Mouse (Mus musculus): ENCODE data around the gene Zmiz2. TPM values are rescaled to one million over a fixed set of nuclear protein-coding genes. Genes with fewer than 3 reads are reported as not detected.
"Not testable (repeated sequence)": the region's sequence is repeated elsewhere in the genome, so short reads cannot be mapped to it uniquely, and the experiment has no call there.

Gene Zmiz2
- polyA plus RNA-seq, 1 experiment from 2014 or later, result 9.3 TPM

DNA sequence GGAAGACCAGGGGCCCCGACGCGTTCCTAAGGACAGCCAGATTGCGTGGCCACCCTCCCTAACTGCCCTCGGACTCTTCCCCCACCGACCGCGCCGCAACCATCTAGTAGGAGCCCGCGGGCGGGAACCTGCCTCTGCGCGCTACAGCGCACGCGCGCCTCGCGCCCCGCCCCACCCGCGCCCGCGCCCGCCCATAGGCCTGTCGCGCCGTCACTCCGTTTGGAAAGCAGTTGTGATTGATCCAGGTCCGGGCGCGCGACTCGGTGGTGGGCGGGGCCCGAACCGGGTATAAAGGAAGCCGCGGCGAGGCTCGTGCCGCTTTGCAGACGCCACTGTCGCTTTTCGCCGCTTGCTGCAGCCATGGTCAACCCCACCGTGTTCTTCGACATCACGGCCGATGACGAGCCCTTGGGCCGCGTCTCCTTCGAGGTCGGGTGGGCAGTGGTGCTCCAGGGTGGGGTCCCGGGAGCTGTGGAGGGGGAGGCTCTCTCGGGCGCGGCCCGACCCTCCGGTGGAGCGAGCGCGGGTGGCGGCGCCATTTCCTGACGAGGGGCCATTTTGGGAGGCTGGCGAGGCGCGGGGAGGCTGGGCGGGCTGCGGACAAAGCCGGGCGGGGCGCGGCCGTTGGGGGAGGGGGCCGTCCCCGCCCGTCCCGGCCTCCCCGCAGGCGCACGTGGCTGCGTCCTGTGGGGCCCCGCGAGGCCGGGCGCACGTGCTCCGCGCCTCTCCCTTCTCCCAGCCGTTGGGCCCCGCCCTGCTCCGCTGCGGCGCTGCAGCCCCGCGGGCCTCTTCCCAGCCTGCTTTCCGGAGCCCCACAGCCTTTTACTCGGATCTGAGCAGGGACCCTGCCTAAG is 26.9 kb downstream of the Zmiz2 start:
- H3K36me3 ChIP-seq (ENCODE audit: control insufficient read depth, insufficient read depth, low read length), result peaks cover 6% of the 10 kb centered on the region; the same call in 1 of the 2 replicates
- H3K27ac ChIP-seq (ENCODE audit: low read length), result peak overlapping the region; percentile 98
- H3K4me3 ChIP-seq (ENCODE audit: low read length), result peak overlapping the region; percentile 93
- H3K9me3 ChIP-seq (ENCODE audit: control insufficient read depth, low read length), result no peaks in the 10 kb centered on the region
- under 1% methylated on average over 78 of the region's 102 CpGs for WGBS
- peak overlapping the region; percentile 95 for H3K9ac ChIP-seq (ENCODE audit: low read depth, low read length)
- peaks cover 15% of the 10 kb centered on the region for H3K4me1 ChIP-seq (ENCODE audit: control insufficient read depth, insufficient read depth, low read length)
- H3K4me2 ChIP-seq (ENCODE audit: low read depth, low read length), result peak overlapping the region; percentile 99
- peak; percentile 95 for ATAC-seq
- H3K27me3 ChIP-seq (replicated peaks; ENCODE audit: control insufficient read depth, insufficient read depth, low read length), result no peaks in the 10 kb centered on the region

DNA sequence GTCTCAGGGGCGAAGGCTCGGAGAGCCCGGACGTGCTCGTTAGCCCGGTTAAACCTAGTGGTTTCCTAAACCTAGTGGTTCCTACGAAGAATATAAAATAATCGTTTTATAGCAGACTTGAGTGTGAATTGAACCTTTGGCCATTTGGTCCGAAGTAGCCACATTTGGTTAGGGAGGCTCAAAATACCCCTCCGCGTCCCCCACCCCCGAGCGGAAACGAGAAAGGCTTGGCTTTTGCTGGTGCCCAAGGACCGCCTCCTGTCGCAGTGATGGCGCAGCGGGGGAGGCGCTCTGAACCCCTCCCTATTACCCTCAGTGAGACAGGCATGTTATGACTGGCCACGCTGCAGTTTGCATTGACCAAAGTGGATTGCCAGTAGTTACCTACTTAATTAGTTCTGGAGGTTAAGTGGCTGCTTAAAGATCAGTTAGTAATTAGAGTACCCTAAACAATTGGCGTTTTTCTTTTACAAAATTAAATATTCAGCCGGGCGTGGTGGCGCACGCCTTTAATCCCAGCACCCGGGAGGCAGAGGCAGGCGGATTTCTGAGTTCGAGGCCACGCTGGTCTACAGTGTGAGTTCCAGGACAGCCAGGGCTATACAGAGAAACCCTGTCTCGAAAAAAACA is 27.6 kb downstream of the Zmiz2 start:
- peaks cover 6% of the 10 kb centered on the region; the same call in 1 of the 2 replicates for H3K36me3 ChIP-seq (ENCODE audit: control insufficient read depth, insufficient read depth, low read length)
- whole genome bisulfite sequencing, result under 1% methylated on average over 30 of the region's 30 CpGs
- peak overlapping the region; percentile 93 for H3K4me3 ChIP-seq (ENCODE audit: low read length)
- H3K27ac ChIP-seq (ENCODE audit: low read length), result peak overlapping the region; percentile 98
- H3K4me1 ChIP-seq (ENCODE audit: control insufficient read depth, insufficient read depth, low read length), result peaks cover 15% of the 10 kb centered on the region
- no peaks in the 10 kb centered on the region for H3K9me3 ChIP-seq (ENCODE audit: control insufficient read depth, low read length)
- no peaks in the 10 kb centered on the region for H3K27me3 ChIP-seq (replicated peaks; ENCODE audit: control insufficient read depth, insufficient read depth, low read length)
- peak overlapping the region; percentile 99 for H3K4me2 ChIP-seq (ENCODE audit: low read depth, low read length)
- peak overlapping the region; percentile 95 for H3K9ac ChIP-seq (ENCODE audit: low read depth, low read length)
- ATAC-seq, result peak; percentile 61

DNA sequence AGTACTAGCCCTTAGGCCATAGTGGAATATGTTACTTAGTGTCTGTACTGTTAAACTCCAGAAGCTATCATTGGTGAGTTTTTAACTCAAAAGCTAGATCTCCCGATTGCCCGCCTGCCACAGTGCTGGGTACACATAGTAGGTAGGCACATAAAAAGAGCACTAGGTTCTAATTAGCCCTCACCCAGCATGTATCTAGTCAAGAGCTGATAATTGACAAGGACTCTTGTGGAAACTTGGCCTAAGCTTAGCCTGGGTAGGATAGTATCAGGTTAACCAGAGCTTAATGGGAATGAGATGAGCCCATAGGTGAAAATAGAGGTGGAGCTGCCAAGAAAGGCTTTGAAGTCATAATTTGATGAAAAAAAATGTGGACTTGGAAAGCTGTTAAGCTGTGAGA is 28.2 kb downstream of the Zmiz2 start:
- H3K36me3 ChIP-seq (ENCODE audit: control insufficient read depth, insufficient read depth, low read length), result peaks cover 6% of the 10 kb centered on the region; the same call in 1 of the 2 replicates
- 30% methylated on average over 2 of the region's 2 CpGs for WGBS
- no peaks in the 10 kb centered on the region for H3K27me3 ChIP-seq (replicated peaks; ENCODE audit: control insufficient read depth, insufficient read depth, low read length)
- peak overlapping the region; percentile 98 for H3K27ac ChIP-seq (ENCODE audit: low read length)
- ATAC-seq, result no peak
- H3K4me3 ChIP-seq (ENCODE audit: low read length), result peak overlapping the region; percentile 93
- H3K4me1 ChIP-seq (ENCODE audit: control insufficient read depth, insufficient read depth, low read length), result peaks cover 15% of the 10 kb centered on the region
- no peaks in the 10 kb centered on the region for H3K9me3 ChIP-seq (ENCODE audit: control insufficient read depth, low read length)
- peak overlapping the region; percentile 95 for H3K9ac ChIP-seq (ENCODE audit: low read depth, low read length)
- peak overlapping the region; percentile 99 for H3K4me2 ChIP-seq (ENCODE audit: low read depth, low read length)

DNA sequence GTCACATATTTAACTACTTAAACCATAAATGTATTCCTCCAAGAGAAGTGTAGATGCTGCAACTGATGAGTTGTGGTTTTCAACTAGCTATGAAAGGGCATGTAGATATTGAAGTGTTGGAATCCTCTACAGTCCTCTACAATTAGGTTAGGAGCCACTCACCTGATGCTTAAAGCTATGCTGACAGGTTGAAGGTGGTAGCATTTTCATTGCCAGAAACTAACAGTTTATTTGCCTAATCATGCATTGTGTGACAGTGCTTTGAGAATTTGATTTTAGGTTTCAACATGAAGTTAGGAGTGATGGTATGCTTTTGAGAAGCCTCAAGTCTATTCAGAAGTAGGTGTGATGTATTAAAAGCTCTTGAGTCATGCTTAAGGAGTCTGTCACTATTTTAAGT is 28.6 kb downstream of the Zmiz2 start:
- no peaks in the 10 kb centered on the region for H3K27me3 ChIP-seq (replicated peaks; ENCODE audit: control insufficient read depth, insufficient read depth, low read length)
- peak overlapping the region; percentile 95; the same call in 1 of the 2 replicates for H3K9ac ChIP-seq (ENCODE audit: low read depth, low read length)
- peak overlapping the region; percentile 99 for H3K4me2 ChIP-seq (ENCODE audit: low read depth, low read length)
- peaks cover 6% of the 10 kb centered on the region; the same call in 1 of the 2 replicates for H3K36me3 ChIP-seq (ENCODE audit: control insufficient read depth, insufficient read depth, low read length)
- peaks cover 15% of the 10 kb centered on the region for H3K4me1 ChIP-seq (ENCODE audit: control insufficient read depth, insufficient read depth, low read length)
- no peak overlapping the region for H3K27ac ChIP-seq (ENCODE audit: low read length)
- H3K4me3 ChIP-seq (ENCODE audit: low read length), result peak overlapping the region; percentile 93
- ATAC-seq, result no peak
- no peaks in the 10 kb centered on the region for H3K9me3 ChIP-seq (ENCODE audit: control insufficient read depth, low read length)

DNA sequence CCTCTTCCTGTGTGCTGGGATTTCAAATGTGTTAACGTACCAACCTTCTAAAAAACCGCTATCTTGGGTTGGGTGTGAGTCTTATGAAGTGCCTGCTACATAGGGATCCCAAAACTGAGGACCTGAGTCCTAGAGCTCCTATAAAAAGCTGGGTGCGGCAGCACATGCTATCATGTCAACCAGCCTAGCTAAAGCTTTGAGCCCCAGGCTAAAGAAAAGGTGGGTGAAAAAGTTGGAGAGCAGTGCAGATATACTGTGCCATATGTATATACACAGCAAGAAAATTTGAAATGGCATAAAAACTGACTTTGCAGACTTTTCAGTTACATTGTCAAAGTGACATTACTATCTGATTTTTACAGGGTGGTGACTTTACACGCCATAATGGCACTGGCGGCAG is 29.9 kb downstream of the Zmiz2 start:
- Histone ChIP-seq H3K4me2 (ENCODE audit: low read depth, low read length) (no peak overlapping the region; the same call in 1 of the 2 replicates), H3K9me3 (ENCODE audit: control insufficient read depth, low read length) (no peaks in the 10 kb centered on the region), H3K9ac (ENCODE audit: low read depth, low read length) (no peak overlapping the region), H3K36me3 (ENCODE audit: control insufficient read depth, insufficient read depth, low read length) (peaks cover 6% of the 10 kb centered on the region; the same call in 1 of the 2 replicates), H3K4me1 (ENCODE audit: control insufficient read depth, insufficient read depth, low read length) (peaks cover 15% of the 10 kb centered on the region), H3K27me3 (replicated peaks; ENCODE audit: control insufficient read depth, insufficient read depth, low read length) (no peaks in the 10 kb centered on the region), H3K4me3 (ENCODE audit: low read length) (no peak overlapping the region), H3K27ac (ENCODE audit: low read length) (no peak overlapping the region)
- no peak for ATAC-seq
- WGBS, result 81% methylated on average over 5 of the region's 5 CpGs

DNA sequence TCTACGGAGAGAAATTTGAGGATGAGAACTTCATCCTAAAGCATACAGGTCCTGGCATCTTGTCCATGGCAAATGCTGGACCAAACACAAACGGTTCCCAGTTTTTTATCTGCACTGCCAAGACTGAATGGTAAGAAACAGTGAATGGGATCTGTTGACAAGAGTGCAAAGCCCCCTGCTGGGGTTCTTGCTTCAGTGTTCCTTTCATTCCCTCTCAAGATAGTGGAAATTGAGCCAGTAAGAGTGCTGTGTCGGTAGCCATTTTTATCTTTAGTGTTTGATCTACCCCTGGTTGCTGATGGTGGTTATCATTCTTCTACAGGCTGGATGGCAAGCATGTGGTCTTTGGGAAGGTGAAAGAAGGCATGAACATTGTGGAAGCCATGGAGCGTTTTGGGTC is 30.3 kb downstream of the Zmiz2 start:
- H3K36me3 ChIP-seq (ENCODE audit: control insufficient read depth, insufficient read depth, low read length); H3K9me3 ChIP-seq (ENCODE audit: control insufficient read depth, low read length): not testable (repeated sequence)
- WGBS, result 69% methylated on average over 4 of the region's 4 CpGs

DNA sequence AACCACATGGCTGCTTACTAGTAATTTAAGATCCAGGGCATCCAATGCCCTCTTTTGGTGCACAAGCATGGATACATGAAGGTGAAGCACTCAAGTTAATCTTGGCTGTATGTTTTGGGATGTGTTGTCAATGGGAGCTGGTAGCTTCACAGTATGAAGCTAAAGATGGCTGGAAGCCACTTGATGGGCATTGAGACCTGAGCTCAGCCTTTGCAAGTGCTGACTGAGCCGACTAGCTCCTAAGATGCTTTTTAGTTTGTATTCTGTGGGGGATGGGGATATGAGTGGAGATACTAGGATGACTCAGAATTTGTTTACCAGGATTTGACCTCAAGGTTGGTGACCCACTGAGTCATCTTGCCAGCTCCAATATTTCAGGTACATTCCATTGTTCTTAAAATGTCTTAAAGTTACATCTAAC is 31.4 kb downstream of the Zmiz2 start:
- no peak for ATAC-seq
- no peak overlapping the region for H3K4me3 ChIP-seq (ENCODE audit: low read length)
- H3K4me2 ChIP-seq (ENCODE audit: low read depth, low read length), result no peak overlapping the region
- peaks cover 7% of the 10 kb centered on the region for H3K4me1 ChIP-seq (ENCODE audit: control insufficient read depth, insufficient read depth, low read length)
- H3K27ac ChIP-seq (ENCODE audit: low read length), result no peak overlapping the region
- no peak overlapping the region for H3K9ac ChIP-seq (ENCODE audit: low read depth, low read length)
- H3K9me3 ChIP-seq (ENCODE audit: control insufficient read depth, low read length), result no peaks in the 10 kb centered on the region
- peaks cover 6% of the 10 kb centered on the region; the same call in 1 of the 2 replicates for H3K36me3 ChIP-seq (ENCODE audit: control insufficient read depth, insufficient read depth, low read length)
- 29% methylated on average over 1 of the region's 1 CpGs for WGBS
- H3K27me3 ChIP-seq (replicated peaks; ENCODE audit: control insufficient read depth, insufficient read depth, low read length), result no peaks in the 10 kb centered on the region

More for the DNA sequence above, 30.3 kb downstream of the Zmiz2 start:
- H3K4me1 ChIP-seq (ENCODE audit: control insufficient read depth, insufficient read depth, low read length), result peaks cover 15% of the 10 kb centered on the region
- H3K27ac ChIP-seq (ENCODE audit: low read length); ATAC-seq; H3K9ac ChIP-seq (ENCODE audit: low read depth, low read length); H3K27me3 ChIP-seq (replicated peaks; ENCODE audit: control insufficient read depth, insufficient read depth, low read length); H3K4me2 ChIP-seq (ENCODE audit: low read depth, low read length); H3K4me3 ChIP-seq (ENCODE audit: low read length): not testable (repeated sequence)

DNA sequence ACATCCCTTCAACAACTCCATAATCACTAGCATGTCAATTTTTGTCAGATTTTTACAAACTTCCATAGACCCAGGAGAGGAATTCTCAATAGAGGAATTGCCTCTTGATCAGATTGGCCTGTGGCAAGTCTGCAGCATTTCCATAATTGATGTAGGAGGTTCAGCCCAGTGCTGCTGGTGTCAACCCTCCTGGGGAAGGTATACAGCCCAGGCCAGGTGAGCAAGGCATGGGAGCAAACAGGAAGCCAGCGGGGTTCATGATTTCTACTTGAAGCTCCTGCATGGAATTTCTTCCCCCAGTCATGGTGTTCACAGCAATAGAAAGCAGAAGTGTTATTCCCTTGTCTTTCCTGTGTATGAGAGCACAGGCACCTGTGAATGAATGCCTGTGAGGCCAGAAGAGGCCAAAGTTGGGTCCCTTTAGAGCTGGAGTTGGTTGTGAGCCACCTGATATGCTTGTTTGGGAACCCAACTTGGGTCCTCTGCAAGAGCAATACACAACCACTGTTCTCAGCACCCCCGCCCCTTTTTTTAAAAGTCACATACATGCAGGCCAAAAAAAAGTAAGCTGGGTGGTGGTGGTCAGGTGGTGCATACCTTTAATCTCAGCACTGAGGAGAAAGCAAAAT is 32.0 kb downstream of the Zmiz2 start:
- no peak for ATAC-seq
- Histone ChIP-seq H3K27me3 (replicated peaks; ENCODE audit: control insufficient read depth, insufficient read depth, low read length) (no peaks in the 10 kb centered on the region), H3K4me3 (ENCODE audit: low read length) (no peak overlapping the region), H3K9me3 (ENCODE audit: control insufficient read depth, low read length) (no peaks in the 10 kb centered on the region), H3K4me1 (ENCODE audit: control insufficient read depth, insufficient read depth, low read length) (peaks cover 7% of the 10 kb centered on the region), H3K9ac (ENCODE audit: low read depth, low read length) (no peak overlapping the region), H3K36me3 (ENCODE audit: control insufficient read depth, insufficient read depth, low read length) (peaks cover 6% of the 10 kb centered on the region; the same call in 1 of the 2 replicates), H3K27ac (ENCODE audit: low read length) (peak overlapping the region; percentile 28; the same call in 1 of the 2 replicates), H3K4me2 (ENCODE audit: low read depth, low read length) (no peak overlapping the region)
- 74% methylated on average over 2 of the region's 2 CpGs for WGBS

DNA sequence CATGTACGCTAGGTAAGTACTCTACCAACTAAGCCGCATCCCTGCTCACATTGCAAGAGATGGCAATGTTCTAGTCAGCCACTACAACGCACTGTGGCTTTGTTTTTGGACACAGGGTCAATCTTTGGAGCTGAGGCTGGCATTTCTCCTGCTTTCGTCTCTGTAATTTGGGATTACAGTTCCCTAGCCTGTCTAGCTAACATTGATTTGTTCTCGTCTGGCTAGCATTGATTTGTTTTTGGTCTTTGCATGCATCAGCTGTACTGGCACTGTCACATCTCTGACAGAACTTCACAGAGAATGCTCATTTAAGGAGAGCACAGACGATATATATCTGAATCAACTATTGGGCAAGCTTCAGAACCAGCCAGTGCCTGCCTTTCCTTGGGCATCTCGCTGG is 41.3 kb downstream of the Zmiz2 start:
- Histone ChIP-seq H3K4me2 (ENCODE audit: low read depth, low read length) (no peak overlapping the region), H3K27me3 (replicated peaks; ENCODE audit: control insufficient read depth, insufficient read depth, low read length) (no peaks in the 10 kb centered on the region), H3K4me3 (ENCODE audit: low read length) (no peak overlapping the region), H3K9ac (ENCODE audit: low read depth, low read length) (no peak overlapping the region), H3K27ac (ENCODE audit: low read length) (no peak overlapping the region), H3K9me3 (ENCODE audit: control insufficient read depth, low read length) (no peaks in the 10 kb centered on the region), H3K4me1 (ENCODE audit: control insufficient read depth, insufficient read depth, low read length) (no peaks in the 10 kb centered on the region), H3K36me3 (ENCODE audit: control insufficient read depth, insufficient read depth, low read length) (peaks cover 13% of the 10 kb centered on the region)
- 93% methylated on average over 7 of the region's 7 CpGs for WGBS
- ATAC-seq, result no peak
